Mouse (Mus musculus): Measurements from ENCODE around the gene Arhgdib.
"Not testable (repeated sequence)": the region's sequence is repeated elsewhere in the genome, so short reads cannot be mapped to it uniquely, and the experiment has no call there.

Gene Arhgdib

DNA sequence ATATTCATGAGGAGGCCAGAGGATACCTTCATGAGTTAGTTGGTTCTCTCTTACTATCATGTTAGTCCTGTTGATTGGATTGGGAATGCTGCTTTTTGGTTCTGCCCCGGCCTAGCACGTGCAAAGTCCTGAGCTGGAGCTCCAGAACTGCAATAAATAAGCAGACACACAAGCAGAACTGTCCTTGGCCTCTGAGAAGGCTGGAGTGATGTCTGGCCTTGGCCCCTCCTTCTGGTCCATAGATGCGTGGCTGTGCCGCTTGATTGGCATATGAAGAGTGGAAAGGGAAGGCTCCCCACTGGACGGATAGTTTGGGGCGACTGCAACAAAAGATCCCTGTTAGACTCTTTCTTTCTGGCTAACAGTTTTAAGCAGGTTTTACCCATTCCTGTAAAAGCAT is 52.6 kb downstream of the Arhgdib start:
- no peak for DNase-seq (ENCODE audit: low spot score)

DNA sequence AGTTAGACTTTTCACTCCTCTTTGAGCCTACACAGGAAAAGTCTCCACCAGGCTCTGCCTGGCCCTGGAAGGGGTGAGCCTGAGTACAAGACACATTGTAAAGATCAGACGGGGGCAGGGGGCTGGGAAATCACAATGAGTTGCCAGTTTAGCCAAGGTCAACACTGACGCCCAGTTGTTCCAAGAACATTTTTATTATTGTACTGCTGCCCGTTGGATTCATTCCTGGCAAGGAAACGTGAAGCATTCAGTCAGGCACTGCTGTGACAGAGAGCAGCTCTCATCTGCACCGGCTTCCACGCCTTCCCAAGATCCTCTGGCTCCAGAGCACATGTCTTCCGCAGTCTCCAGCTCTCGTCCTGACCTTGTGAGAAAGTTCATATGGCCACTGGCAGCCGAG is 53.8 kb downstream of the Arhgdib start:
- DNase-seq (ENCODE audit: low spot score) = no peak

DNA sequence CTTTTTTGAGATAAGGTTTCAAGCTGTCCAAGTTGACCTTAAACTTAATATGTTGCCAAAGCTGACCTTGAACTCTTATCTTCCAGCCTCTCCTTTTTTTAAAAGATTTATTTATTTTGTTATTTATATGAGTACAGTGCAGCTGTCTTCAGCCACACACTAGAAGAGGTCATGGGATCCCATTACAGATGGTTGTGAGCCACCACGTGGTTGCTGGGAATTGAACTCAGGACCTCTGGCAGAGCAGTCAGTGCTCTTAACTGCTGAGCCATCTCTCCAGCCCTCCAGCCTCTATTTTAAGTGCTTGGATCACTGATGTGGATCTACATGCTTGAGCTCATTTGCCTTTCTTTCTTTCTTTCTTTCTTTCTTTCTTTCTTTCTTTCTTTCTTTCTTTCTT is 56.9 kb downstream of the Arhgdib start:
- not testable (repeated sequence) for DNase-seq (ENCODE audit: low spot score)

DNA sequence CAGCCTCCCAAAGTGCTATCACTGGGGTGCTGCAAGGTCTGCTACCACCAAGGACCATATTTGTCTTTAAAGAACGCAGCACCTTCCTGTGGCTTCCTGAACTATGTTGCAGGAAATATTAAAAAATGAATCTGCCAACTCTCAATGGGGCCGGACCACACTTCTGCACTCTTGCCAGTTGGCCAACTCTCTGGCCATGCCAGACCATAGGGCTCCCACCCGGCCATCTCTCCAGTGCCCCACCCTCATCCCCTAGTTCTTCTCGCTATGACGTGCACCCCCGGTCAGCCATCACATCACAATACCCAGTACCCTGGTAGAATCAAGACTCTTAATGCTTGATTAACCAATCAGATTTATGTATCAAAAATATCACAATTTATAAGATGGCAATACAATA is 57.7 kb downstream of the Arhgdib start:
- DNase-seq (ENCODE audit: low spot score) = no peak

DNA sequence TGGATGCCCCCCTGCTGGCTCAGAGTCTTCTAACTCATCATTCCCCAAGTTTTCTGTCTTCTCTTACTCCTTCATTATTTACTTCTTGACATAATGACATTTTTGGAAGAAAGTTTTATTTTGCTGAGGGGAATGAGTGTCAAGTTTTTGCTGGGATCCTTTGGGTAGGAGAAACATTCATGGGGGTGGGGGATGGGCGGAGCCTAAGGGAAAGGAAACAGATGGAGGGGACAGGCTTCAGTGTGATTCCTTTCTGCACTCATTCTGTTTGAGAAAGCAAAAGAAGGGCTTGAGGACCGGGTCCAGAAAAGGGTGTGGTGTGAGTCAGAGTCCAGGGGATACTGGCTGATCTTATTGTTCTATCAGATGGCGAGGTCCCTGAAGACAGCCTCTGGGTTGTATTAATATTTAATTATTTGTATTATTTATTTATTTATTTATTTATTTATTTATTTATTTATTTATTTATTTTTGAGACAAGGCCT is 58.2 kb downstream of the Arhgdib start:
- no peak for DNase-seq (ENCODE audit: low spot score)

GRCm38 (mm10) chr6:136881678-136882077 is 60.0 kb downstream of the Arhgdib start:
- no peak for DNase-seq (ENCODE audit: low spot score)

GRCm38 (mm10) chr6:136875670-136876069 is 66.0 kb downstream of the Arhgdib start, which contains the start of gene Mgp:
Gene Mgp (minus strand): TSS chr6:136875823.
- no peak for DNase-seq (ENCODE audit: low spot score)

- no peak for DNase-seq (ENCODE audit: low spot score)
Measured at GRCm38 (mm10) chr6:136874599-136874998, 67.1 kb downstream of the Arhgdib start.

All from layer of hippocampus, adult 11-12 months (tissue).